Mouse (Mus musculus) common myeloid progenitor, adult 5-6 weeks (primary cell): ENCODE results near the gene Plpp1. TPM values are rescaled to one million over a fixed set of nuclear protein-coding genes. Genes with fewer than 3 reads are reported as not detected.

ENCODE experiments used
- ATAC-seq: replicated peaks from 2 replicates; pipeline ENCODE4 v1.8.0; 2016; ENCODE audit warnings: low read depth, mild to moderate bottlenecking, moderate TSS enrichment, inconsistent platforms; ENCODE audit not compliant: poor library complexity, severe bottlenecking
- total RNA-seq: library from RNA; stranded (forward); fragments of 200-1000, 187-1606 nt; gene quantifications from 2 replicates; pipeline ENCODE4 v1.2.3, GENCODE M21; 2017

Gene Plpp1
- total RNA-seq, 1 experiment from 2014 or later: 3.6 TPM

GRCm38 (mm10) chr13:112840241-112841087 is 39.9 kb downstream of the Plpp1 start:
- no peak for ATAC-seq

GRCm38 (mm10) chr13:112845931-112846330 is 45.3 kb downstream of the Plpp1 start:
- ATAC-seq: no peak

DNA sequence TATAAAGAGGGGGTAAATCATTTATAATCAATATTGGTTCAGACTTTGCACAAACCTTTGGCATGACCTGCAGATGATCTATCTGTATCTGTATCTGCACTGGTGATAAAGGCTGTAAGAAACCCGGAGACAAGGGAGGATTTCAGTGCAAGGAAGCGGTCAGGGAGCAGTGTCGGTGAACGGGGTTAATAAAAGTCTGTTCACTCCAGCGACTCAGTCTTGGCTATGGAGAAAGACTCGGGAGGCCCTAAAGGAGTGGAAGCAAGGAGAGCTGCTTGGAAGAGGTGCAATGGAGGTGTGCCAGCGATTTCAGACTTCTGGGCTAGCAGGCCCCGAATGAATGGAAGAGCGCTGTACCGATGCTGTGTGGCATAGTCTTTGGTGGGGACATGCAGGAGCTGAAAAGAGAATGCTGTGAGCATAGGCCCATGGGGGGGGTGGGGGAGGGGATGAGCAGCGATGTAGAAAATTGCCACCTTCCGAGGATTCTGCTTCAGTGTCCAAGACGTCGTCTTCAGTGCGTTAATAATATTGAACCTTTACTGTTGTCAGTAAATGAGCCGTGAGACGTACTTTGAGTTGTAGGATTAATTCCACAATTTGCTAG is 53.2 kb downstream of the Plpp1 start:
- ATAC-seq: no peak

DNA sequence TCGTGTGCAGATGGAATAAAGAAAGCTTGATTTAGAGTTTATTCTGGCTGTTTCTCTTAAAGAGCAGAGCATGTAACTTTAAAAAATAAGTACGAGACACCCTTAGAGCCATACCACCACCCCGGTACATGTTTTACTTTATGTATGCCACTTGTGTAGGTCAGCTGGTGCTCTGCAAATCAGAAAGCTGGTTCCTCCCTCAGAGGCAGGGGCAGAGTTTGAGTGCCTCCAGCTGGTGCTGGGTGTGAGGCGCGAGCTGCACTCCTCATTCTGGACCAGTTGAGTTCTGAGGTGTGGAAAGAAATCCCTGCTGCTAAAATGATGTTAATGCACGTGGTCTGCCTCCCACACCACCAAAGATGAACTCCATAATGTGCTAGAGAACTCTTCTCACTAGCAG is 53.8 kb downstream of the Plpp1 start:
- ATAC-seq: no peak

GRCm38 (mm10) chr13:112857921-112858320 is 57.3 kb downstream of the Plpp1 start:
- ATAC-seq: no peak

GRCm38 (mm10) chr13:112859574-112860134 is 59.1 kb downstream of the Plpp1 start:
- no peak for ATAC-seq

- ATAC-seq: no peak
Measured at GRCm38 (mm10) chr13:112860370-112860769, 59.8 kb downstream of the Plpp1 start.

DNA sequence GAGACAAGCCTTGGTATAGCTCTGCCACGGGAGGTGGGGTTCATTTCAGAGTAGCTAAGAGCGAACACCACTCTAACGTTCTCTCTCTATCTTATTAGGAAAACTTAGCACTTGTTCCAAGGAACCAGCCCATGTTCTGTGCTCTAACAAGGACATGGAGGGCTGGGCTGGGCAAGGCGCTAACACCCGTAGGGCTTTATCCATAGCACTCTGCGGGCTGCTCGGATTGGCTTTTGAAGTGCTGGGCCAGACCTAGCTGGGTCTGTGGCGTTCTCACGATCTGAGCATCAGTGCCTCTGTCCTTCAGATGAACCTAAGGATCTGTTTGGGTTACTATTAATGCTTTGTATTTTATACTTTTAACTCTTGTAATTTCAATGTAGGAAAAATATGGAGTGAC is 60.3 kb downstream of the Plpp1 start:
- ATAC-seq: no peak

GRCm38 (mm10) chr13:112861825-112862306 is 61.3 kb downstream of the Plpp1 start:
- no peak for ATAC-seq

DNA sequence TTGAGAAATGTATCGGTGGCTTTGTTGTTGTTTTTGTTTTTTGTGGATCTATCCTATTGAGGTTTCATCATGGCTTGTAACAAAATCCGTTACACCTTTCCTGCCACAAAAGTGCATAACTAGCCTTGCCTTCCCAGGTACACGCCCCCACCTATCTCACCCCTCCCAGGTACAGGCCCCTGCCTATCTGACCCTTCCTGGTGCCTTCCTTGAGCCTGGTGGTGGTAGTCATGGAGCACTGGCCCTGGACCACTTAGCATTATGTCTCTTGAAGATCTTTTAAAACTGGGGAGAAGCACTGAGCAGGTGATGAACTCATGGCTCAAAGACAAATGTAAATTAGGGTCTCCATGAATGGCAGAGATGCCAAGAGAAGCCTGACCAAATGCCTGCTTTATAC is 61.8 kb downstream of the Plpp1 start:
- ATAC-seq: no peak

DNA sequence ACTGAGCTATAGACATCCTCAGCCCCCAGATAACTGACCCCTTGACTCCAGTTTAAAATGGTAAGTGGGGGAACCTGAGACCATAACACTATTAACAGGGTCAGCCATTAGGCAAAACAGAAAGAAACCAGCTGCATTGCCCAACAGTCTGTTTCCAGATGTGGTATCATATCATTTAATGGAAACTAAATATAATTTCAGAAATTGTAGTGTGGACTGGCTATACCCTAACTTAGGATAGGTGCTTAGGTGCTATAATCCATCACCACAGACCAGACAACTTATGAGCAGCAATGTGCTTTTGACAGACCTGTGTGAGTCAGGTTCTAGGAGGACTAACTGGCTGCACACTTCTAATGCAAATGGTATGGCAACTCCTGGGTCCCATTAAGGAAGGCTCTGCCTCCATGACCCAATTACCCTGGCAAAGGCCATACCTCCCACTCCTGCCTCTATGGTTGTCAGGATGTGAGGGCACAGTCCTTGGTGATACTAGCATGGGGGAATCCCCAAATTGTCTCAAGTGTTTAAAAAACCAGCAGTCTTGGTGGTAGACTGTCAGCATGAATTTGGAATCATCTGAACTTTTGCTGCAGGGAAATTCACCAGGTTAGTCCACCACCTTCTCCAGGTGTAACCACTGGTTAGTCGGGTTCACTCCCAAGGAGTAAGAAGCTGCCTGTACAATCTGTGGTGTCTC is 62.5 kb downstream of the Plpp1 start:
- no peak for ATAC-seq

DNA sequence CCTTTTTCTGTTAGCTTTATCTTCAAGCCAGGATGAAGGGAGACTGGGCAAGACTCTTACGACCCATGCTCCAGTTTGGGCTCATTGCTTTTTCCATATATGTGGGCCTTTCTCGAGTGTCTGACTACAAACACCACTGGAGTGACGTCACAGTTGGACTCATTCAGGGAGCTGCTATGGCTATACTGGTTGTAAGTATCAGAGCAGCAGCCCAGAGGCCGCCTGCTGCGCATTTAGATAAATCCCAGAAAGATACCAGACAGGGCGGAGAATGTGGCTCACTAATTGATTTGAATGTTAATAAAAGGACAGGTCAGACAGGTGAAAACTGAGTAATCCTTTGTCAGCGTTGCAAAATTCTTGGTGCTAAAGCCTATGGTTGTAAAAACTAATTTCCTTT is 66.2 kb downstream of the Plpp1 start:
- ATAC-seq: no peak

DNA sequence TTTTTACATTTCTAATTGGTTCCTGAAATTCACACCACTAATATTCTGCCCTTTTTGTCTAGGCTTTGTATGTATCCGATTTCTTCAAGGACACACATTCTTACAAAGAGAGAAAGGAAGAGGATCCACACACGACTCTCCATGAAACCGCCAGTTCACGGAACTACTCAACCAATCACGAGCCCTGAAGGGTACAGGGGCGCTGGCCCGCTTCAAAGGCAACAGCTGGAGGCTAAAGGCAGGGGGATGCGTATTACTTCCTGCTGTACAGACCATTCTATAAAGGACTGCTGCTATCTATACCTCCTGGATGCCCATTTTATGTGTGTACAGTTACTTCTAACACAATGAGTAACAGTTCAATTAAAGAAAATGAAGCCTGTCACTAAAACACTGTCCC is 66.8 kb downstream of the Plpp1 start:
- ATAC-seq: no peak

DNA sequence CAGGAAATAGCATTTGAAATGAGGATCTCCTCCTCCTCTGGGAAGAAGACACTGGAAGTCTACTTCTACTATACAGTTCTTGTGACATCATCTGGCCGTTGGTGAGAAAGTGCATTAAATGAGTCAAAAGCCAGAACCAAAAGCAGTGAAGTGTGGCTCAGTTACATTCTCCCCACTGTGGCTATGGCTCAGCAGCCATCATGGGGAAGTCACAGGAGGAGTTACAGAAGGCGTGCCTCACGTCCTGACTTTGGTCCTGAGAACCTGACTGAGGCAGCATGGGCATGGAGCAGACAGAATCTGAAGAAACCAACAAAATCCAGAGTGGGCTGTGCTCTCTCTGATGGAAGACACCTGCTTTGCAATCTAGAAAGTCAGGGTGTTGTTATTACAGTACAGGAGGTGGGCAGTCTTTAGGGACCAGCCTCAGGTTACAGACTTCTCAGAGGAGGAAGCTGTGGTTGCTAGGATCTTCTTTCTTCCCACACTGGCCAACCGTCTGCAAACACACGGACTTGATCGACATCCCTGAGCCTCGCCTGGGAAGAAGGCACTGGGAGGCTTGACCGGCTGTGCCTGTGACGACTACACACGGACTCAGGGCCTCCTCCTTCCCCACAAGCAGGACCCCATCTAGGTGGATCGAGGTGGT is 69.6 kb downstream of the Plpp1 start:
- no peak for ATAC-seq

GRCm38 (mm10) chr13:112871500-112872266 is 71.1 kb downstream of the Plpp1 start:
- peak; percentile 62 for ATAC-seq

DNA sequence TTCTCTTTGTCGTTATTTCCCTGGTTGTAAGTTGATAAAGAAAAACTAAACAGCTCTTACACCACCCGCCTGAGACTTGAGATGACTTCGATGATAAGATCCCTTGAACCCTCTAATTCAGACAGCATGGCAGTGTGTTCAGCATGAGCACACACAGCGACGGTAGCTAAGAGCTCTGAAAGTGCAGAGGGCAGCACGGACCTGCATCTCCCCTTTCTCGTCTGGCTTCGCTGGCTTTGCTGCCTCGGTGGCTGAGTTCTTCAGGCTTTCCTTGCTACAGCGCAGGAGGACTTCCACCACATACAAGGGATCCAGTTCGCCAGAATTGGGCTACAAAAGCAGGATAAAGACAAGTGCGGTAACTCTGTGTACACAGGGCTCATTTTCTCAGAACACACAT is 86.6 kb downstream of the Plpp1 start:
- no peak for ATAC-seq

GRCm38 (mm10) chr13:112902176-112902575 is 101.6 kb downstream of the Plpp1 start:
- no peak for ATAC-seq

DNA sequence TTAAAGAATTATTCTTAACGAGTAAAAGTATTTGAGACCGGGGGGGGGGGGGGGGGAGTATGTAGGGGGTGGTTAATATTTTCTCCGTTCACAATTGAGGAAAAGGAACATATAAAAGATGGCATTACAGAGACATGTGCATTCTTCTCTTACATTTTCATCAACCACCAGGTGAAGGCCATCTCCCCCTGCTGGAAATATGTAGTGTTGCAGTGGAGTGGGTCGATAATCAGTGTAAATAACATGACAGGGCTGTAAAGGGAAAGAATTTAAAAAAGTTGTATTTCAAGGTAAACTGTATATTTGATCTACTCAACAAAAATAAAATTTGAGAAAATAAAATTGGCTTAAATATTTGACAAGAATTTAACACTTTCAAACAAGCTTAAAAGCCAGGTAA is 109.1 kb downstream of the Plpp1 start:
- ATAC-seq: peak; percentile 80

DNA sequence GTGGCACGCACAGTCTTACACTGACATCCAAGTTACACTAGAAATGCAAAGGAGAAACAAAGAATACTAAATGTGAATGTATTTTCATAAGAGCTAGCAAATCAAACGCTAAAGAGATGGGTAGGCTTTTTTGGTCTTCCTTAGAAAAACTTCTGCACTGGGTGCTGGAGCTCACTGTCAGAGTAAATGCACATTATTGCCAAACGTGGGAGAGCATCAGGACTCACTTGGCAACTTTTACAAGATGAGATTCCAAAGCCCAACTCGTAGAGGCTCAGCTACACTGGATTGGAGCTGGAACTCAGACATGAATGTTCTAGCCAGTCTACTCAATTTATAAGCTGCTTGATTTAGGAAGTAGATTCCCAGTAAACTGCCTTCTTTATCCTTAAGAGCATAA is 109.8 kb downstream of the Plpp1 start:
- ATAC-seq: no peak
